Mouse (Mus musculus): Measurements from ENCODE around the gene Gm30191. TPM values are rescaled to one million over a fixed set of nuclear protein-coding genes. Genes with fewer than 3 reads are reported as not detected.

Gene Gm30191
- total and polyA plus RNA-seq, 3 experiments, result not detected

- H3K4me3 ChIP-seq (replicated peaks in 1 of 3; ENCODE audit: low read depth in 2 of 3, low read length in 2 of 3, poor library complexity in 1 of 3), result no peak overlapping the region
- dilution Hi-C loops (cut with MboI; ENCODE audit: extremely low pct_ligation_motif_present, extremely low pct_unique_long_range_greater_than_20kb, low sequenced_read_pairs) (no loop called here), in situ Hi-C loops (cut with MboI; ENCODE audit: low pct_ligation_motif_present, low pct_unique_long_range_greater_than_20kb, low sequenced_read_pairs) (no loop called here)
- no peak overlapping the region for H3K9ac ChIP-seq (ENCODE audit: insufficient read depth, low read depth)
- H3K4me2 ChIP-seq (ENCODE audit: insufficient read depth, low read depth, poor library complexity, severe bottlenecking), result no peak overlapping the region
- no peaks in the 10 kb centered on the region for H3K79me2 ChIP-seq (replicated peaks; ENCODE audit: control insufficient read depth, extremely low read depth, insufficient read depth, poor library complexity, severe bottlenecking)
- H3K4me1 ChIP-seq (ENCODE audit: control insufficient read depth in 1 of 2, insufficient read depth in 2 of 2), result peaks cover 0 to 21% of the 10 kb centered on the region in 2 experiments; a peak in 2 of 4 replicates
- H3K27me3 ChIP-seq (replicated peaks), result peaks cover 4% of the 10 kb centered on the region
- no peaks in the 10 kb centered on the region for H3K36me3 ChIP-seq (replicated peaks in 1 of 2; ENCODE audit: control insufficient read depth in 1 of 2, insufficient read depth in 1 of 2, low read length in 1 of 2)
- no peak for DNase-seq (ENCODE audit: extremely low read depth)
- TF ChIP-seq UBTF (IDR thresholded peaks at IDR 0.05; ENCODE audit: low read depth, low read length), result no peak
- TF ChIP-seq JUND (conservative IDR thresholded peaks at IDR 0.05; ENCODE audit: low read depth, low read length), result no peak
- no peak for TF ChIP-seq CTCF (conservative IDR thresholded peaks at IDR 0.05 in 1 of 2, IDR thresholded peaks at IDR 0.05 in 1 of 2; ENCODE audit: low read depth in 2 of 2, low read length in 2 of 2)
- TF ChIP-seq ETS1 (conservative IDR thresholded peaks at IDR 0.05; ENCODE audit: low read depth, low read length), result no peak
- no peak for TF ChIP-seq SMC3 (IDR thresholded peaks at IDR 0.05; ENCODE audit: low read depth, low read length)
- peaks cover 3% of the 10 kb centered on the region for H3K9me3 ChIP-seq (replicated peaks; ENCODE audit: low read length)
- H3K27ac ChIP-seq (ENCODE audit: insufficient read depth, low read depth), result no peak overlapping the region
These were observed 52.1 kb downstream of the Gm30191 start for GRCm38 (mm10) chr4:134298626-134299497.

- no peak overlapping the region for H3K4me2 ChIP-seq (ENCODE audit: insufficient read depth, low read depth, poor library complexity, severe bottlenecking)
- no peak overlapping the region for H3K9ac ChIP-seq (ENCODE audit: insufficient read depth, low read depth)
- dilution Hi-C loops (cut with MboI; ENCODE audit: extremely low pct_ligation_motif_present, extremely low pct_unique_long_range_greater_than_20kb, low sequenced_read_pairs) (no loop called here), in situ Hi-C loops (cut with MboI; ENCODE audit: low pct_ligation_motif_present, low pct_unique_long_range_greater_than_20kb, low sequenced_read_pairs) (no loop called here)
- no peak overlapping the region for H3K27ac ChIP-seq (ENCODE audit: insufficient read depth, low read depth)
- H3K36me3 ChIP-seq (replicated peaks in 1 of 2; ENCODE audit: control insufficient read depth in 1 of 2, insufficient read depth in 1 of 2, low read length in 1 of 2), result no peaks in the 10 kb centered on the region
- no peak for TF ChIP-seq PAX5 (IDR thresholded peaks at IDR 0.05; ENCODE audit: low read length)
- TF ChIP-seq POLR2AphosphoS2 (IDR thresholded peaks at IDR 0.05; ENCODE audit: low read depth, low read length), result no peak
- TF ChIP-seq CHD2 (IDR thresholded peaks at IDR 0.05; ENCODE audit: low read length), result no peak
- no peak for TF ChIP-seq RAD21 (IDR thresholded peaks at IDR 0.05; ENCODE audit: low read depth, low read length)
- no peak for TF ChIP-seq HCFC1 (IDR thresholded peaks at IDR 0.05; ENCODE audit: low read depth, low read length)
- no peak for TF ChIP-seq USF2 (conservative IDR thresholded peaks at IDR 0.05; ENCODE audit: low read depth, low read length)
- TF ChIP-seq NELFE (IDR thresholded peaks at IDR 0.05; ENCODE audit: low read depth, low read length), result no peak
- no peak for TF ChIP-seq JUND (conservative IDR thresholded peaks at IDR 0.05; ENCODE audit: low read depth, low read length)
- TF ChIP-seq JUN (IDR thresholded peaks at IDR 0.05; ENCODE audit: insufficient read depth, low read depth, low read length), result no peak
- TF ChIP-seq CHD1 (IDR thresholded peaks at IDR 0.05; ENCODE audit: low read depth, low read length), result no peak
- no peak for TF ChIP-seq NRF1 (IDR thresholded peaks at IDR 0.05; ENCODE audit: low read depth, low read length)
- no peak for TF ChIP-seq SMC3 (IDR thresholded peaks at IDR 0.05; ENCODE audit: low read depth, low read length)
- no peak for TF ChIP-seq TBP (conservative IDR thresholded peaks at IDR 0.05; ENCODE audit: low read depth, low read length)
- TF ChIP-seq BHLHE40 (IDR thresholded peaks at IDR 0.05; ENCODE audit: low read depth, low read length), result no peak
- TF ChIP-seq E2F4 (IDR thresholded peaks at IDR 0.05; ENCODE audit: insufficient replicate concordance, low read depth, low read length), result no peak
- no peak for TF ChIP-seq KAT2A (IDR thresholded peaks at IDR 0.05; ENCODE audit: insufficient replicate concordance, low read length)
- no peak for TF ChIP-seq EP300 (IDR thresholded peaks at IDR 0.05; ENCODE audit: low read length)
- no peak for DNase-seq (ENCODE audit: extremely low read depth)
- no peaks in the 10 kb centered on the region for H3K27me3 ChIP-seq (replicated peaks)
- H3K4me3 ChIP-seq (replicated peaks in 1 of 3; ENCODE audit: low read depth in 2 of 3, low read length in 2 of 3, poor library complexity in 1 of 3), result no peak overlapping the region
- no peaks in the 10 kb centered on the region for H3K79me2 ChIP-seq (replicated peaks; ENCODE audit: control insufficient read depth, extremely low read depth, insufficient read depth, poor library complexity, severe bottlenecking)
- peaks cover 0 to 21% of the 10 kb centered on the region in 2 experiments; a peak in 2 of 4 replicates for H3K4me1 ChIP-seq (ENCODE audit: control insufficient read depth in 1 of 2, insufficient read depth in 2 of 2)
- H3K9me3 ChIP-seq (replicated peaks; ENCODE audit: low read length), result peaks cover 3% of the 10 kb centered on the region
These were observed 52.7 kb downstream of the Gm30191 start for GRCm38 (mm10) chr4:134299498-134299810.

Other genes starting within 250 kb of the Gm30191 start
Only the 20 nearest of the 21 such genes appear.
- gene Dhdds, start 246.0 kb upstream of the Gm30191 start, total RNA-seq (2012; rRNA removed), result 26.0 and 29.4 TPM in 2 replicates
- 12.9 TPM in 2 replicates for gene Dhdds, start 246.0 kb upstream of the Gm30191 start, total RNA-seq (2014; rRNA removed)
- gene Dhdds, start 246.0 kb upstream of the Gm30191 start, polyA plus RNA-seq (2012; ENCODE audit: insufficient read length, low read depth), result 33.1 and 34.5 TPM in 2 replicates
- gene Lin28a, start 228.1 kb upstream of the Gm30191 start, total RNA-seq (2012; rRNA removed), result 0.04 and 0.08 TPM in 2 replicates
- not detected in 2 replicates for gene Lin28a, start 228.1 kb upstream of the Gm30191 start, total RNA-seq (2014; rRNA removed)
- not detected in 2 replicates for gene Lin28a, start 228.1 kb upstream of the Gm30191 start, polyA plus RNA-seq (2012; ENCODE audit: insufficient read length, low read depth)
- not detected in 2 replicates for gene Zfp683, start 193.1 kb upstream of the Gm30191 start, total RNA-seq (2012; rRNA removed)
- not detected in 2 replicates for gene Zfp683, start 193.1 kb upstream of the Gm30191 start, total RNA-seq (2014; rRNA removed)
- 0.16 TPM in 1 of 2 replicates, not detected in the other for gene Zfp683, start 193.1 kb upstream of the Gm30191 start, polyA plus RNA-seq (2012; ENCODE audit: insufficient read length, low read depth)
- gene Crybg2, start 186.1 kb upstream of the Gm30191 start, total RNA-seq (2012; rRNA removed), result 9.2 and 10.6 TPM in 2 replicates
- 3.0 and 3.6 TPM in 2 replicates for gene Crybg2, start 186.1 kb upstream of the Gm30191 start, total RNA-seq (2014; rRNA removed)
- 15.6 and 15.9 TPM in 2 replicates for gene Crybg2, start 186.1 kb upstream of the Gm30191 start, polyA plus RNA-seq (2012; ENCODE audit: insufficient read length, low read depth)
- 2,306 and 3,109 TPM in 2 replicates for gene Cd52, start 151.9 kb upstream of the Gm30191 start, total RNA-seq (2012; rRNA removed)
- gene Cd52, start 151.9 kb upstream of the Gm30191 start, total RNA-seq (2014; rRNA removed), result 4,323 and 5,448 TPM in 2 replicates
- gene Cd52, start 151.9 kb upstream of the Gm30191 start, polyA plus RNA-seq (2012; ENCODE audit: insufficient read length, low read depth), result 1,849 and 1,886 TPM in 2 replicates
- 12.3 and 18.8 TPM in 2 replicates for gene Ubxn11, start 144.4 kb upstream of the Gm30191 start, total RNA-seq (2012; rRNA removed)
- 6.0 and 6.6 TPM in 2 replicates for gene Ubxn11, start 144.4 kb upstream of the Gm30191 start, total RNA-seq (2014; rRNA removed)
- 35.9 and 38.8 TPM in 2 replicates for gene Ubxn11, start 144.4 kb upstream of the Gm30191 start, polyA plus RNA-seq (2012; ENCODE audit: insufficient read length, low read depth)
- gene Sh3bgrl3, start 118.1 kb upstream of the Gm30191 start, total RNA-seq (2012; rRNA removed), result 151 and 153 TPM in 2 replicates
- gene Sh3bgrl3, start 118.1 kb upstream of the Gm30191 start, total RNA-seq (2014; rRNA removed), result 104 and 128 TPM in 2 replicates
- 289 and 362 TPM in 2 replicates for gene Sh3bgrl3, start 118.1 kb upstream of the Gm30191 start, polyA plus RNA-seq (2012; ENCODE audit: insufficient read length, low read depth)
- gene Cep85, start 59.8 kb upstream of the Gm30191 start, total RNA-seq (2012; rRNA removed), result 24.4 and 24.9 TPM in 2 replicates
- 29.4 and 32.8 TPM in 2 replicates for gene Cep85, start 59.8 kb upstream of the Gm30191 start, total RNA-seq (2014; rRNA removed)
- 28.3 and 32.8 TPM in 2 replicates for gene Cep85, start 59.8 kb upstream of the Gm30191 start, polyA plus RNA-seq (2012; ENCODE audit: insufficient read length, low read depth)
- not detected in 2 replicates for gene Gm7534, start 43.9 kb upstream of the Gm30191 start, total RNA-seq (2012; rRNA removed)
- not detected in 2 replicates for gene Gm7534, start 43.9 kb upstream of the Gm30191 start, total RNA-seq (2014; rRNA removed)
- gene Gm7534, start 43.9 kb upstream of the Gm30191 start, polyA plus RNA-seq (2012; ENCODE audit: insufficient read length, low read depth), result not detected in 2 replicates
- gene Catsper4, start 19.6 kb upstream of the Gm30191 start, total RNA-seq (2012; rRNA removed), result not detected in 2 replicates
- not detected in 2 replicates for gene Catsper4, start 19.6 kb upstream of the Gm30191 start, total RNA-seq (2014; rRNA removed)
- not detected in 2 replicates for gene Catsper4, start 19.6 kb upstream of the Gm30191 start, polyA plus RNA-seq (2012; ENCODE audit: insufficient read length, low read depth)
- 0.08 and 0.13 TPM in 2 replicates for gene Cnksr1, start 8.5 kb upstream of the Gm30191 start, total RNA-seq (2012; rRNA removed)
- gene Cnksr1, start 8.5 kb upstream of the Gm30191 start, total RNA-seq (2014; rRNA removed), result not detected in 2 replicates
- 0.16 TPM in 1 of 2 replicates, not detected in the other for gene Cnksr1, start 8.5 kb upstream of the Gm30191 start, polyA plus RNA-seq (2012; ENCODE audit: insufficient read length, low read depth)
- gene E130218I03Rik, start 3.3 kb upstream of the Gm30191 start, total RNA-seq (2012; rRNA removed), result 2.9 TPM in 2 replicates
- 0.43 TPM in 1 of 2 replicates, not detected in the other for gene E130218I03Rik, start 3.3 kb upstream of the Gm30191 start, total RNA-seq (2014; rRNA removed)
- gene E130218I03Rik, start 3.3 kb upstream of the Gm30191 start, polyA plus RNA-seq (2012; ENCODE audit: insufficient read length, low read depth), result 1.6 and 2.5 TPM in 2 replicates
- 29.1 and 32.3 TPM in 2 replicates for gene Zfp593, start 1.3 kb upstream of the Gm30191 start, total RNA-seq (2012; rRNA removed)
- gene Zfp593, start 1.3 kb upstream of the Gm30191 start, total RNA-seq (2014; rRNA removed), result 31.2 and 34.7 TPM in 2 replicates
- 27.9 and 28.9 TPM in 2 replicates for gene Zfp593, start 1.3 kb upstream of the Gm30191 start, polyA plus RNA-seq (2012; ENCODE audit: insufficient read length, low read depth)
- gene Grrp1, start 7.2 kb downstream of the Gm30191 start, total RNA-seq (2012; rRNA removed), result not detected in 2 replicates
- gene Grrp1, start 7.2 kb downstream of the Gm30191 start, total RNA-seq (2014; rRNA removed), result not detected in 2 replicates
- gene Grrp1, start 7.2 kb downstream of the Gm30191 start, polyA plus RNA-seq (2012; ENCODE audit: insufficient read length, low read depth), result not detected in 2 replicates
- gene Pdik1l, start 41.0 kb downstream of the Gm30191 start, total RNA-seq (2012; rRNA removed), result 14.6 and 16.1 TPM in 2 replicates
- 13.7 and 14.8 TPM in 2 replicates for gene Pdik1l, start 41.0 kb downstream of the Gm30191 start, total RNA-seq (2014; rRNA removed)
- gene Pdik1l, start 41.0 kb downstream of the Gm30191 start, polyA plus RNA-seq (2012; ENCODE audit: insufficient read length, low read depth), result 12.1 and 15.6 TPM in 2 replicates
- 0.25 TPM in 1 of 2 replicates, not detected in the other for gene Trim63, start 68.2 kb downstream of the Gm30191 start, total RNA-seq (2012; rRNA removed)
- 0.16 TPM in 1 of 2 replicates, not detected in the other for gene Trim63, start 68.2 kb downstream of the Gm30191 start, total RNA-seq (2014; rRNA removed)
- gene Trim63, start 68.2 kb downstream of the Gm30191 start, polyA plus RNA-seq (2012; ENCODE audit: insufficient read length, low read depth), result 0.38 and 0.49 TPM in 2 replicates
- gene Slc30a2, start 96.2 kb downstream of the Gm30191 start, total RNA-seq (2012; rRNA removed), result 8.9 and 9.7 TPM in 2 replicates
- gene Slc30a2, start 96.2 kb downstream of the Gm30191 start, total RNA-seq (2014; rRNA removed), result 4.5 and 5.1 TPM in 2 replicates
- gene Slc30a2, start 96.2 kb downstream of the Gm30191 start, polyA plus RNA-seq (2012; ENCODE audit: insufficient read length, low read depth), result 22.4 and 23.6 TPM in 2 replicates
- 1.0 and 4.5 TPM in 2 replicates for gene Extl1, start 136.9 kb downstream of the Gm30191 start, total RNA-seq (2012; rRNA removed)
- 0.36 and 0.54 TPM in 2 replicates for gene Extl1, start 136.9 kb downstream of the Gm30191 start, total RNA-seq (2014; rRNA removed)
- gene Extl1, start 136.9 kb downstream of the Gm30191 start, polyA plus RNA-seq (2012; ENCODE audit: insufficient read length, low read depth), result 1.6 TPM in 2 replicates
- gene Pafah2, start 149.4 kb downstream of the Gm30191 start, total RNA-seq (2012; rRNA removed), result 10.5 and 10.7 TPM in 2 replicates
- gene Pafah2, start 149.4 kb downstream of the Gm30191 start, total RNA-seq (2014; rRNA removed), result 8.9 and 10.6 TPM in 2 replicates
- gene Pafah2, start 149.4 kb downstream of the Gm30191 start, polyA plus RNA-seq (2012; ENCODE audit: insufficient read length, low read depth), result 9.1 and 10.4 TPM in 2 replicates
- gene Stmn1, start 221.4 kb downstream of the Gm30191 start, total RNA-seq (2012; rRNA removed), result 39.4 and 48.0 TPM in 2 replicates
- gene Stmn1, start 221.4 kb downstream of the Gm30191 start, total RNA-seq (2014; rRNA removed), result 31.2 and 33.6 TPM in 2 replicates
- 34.7 and 38.3 TPM in 2 replicates for gene Stmn1, start 221.4 kb downstream of the Gm30191 start, polyA plus RNA-seq (2012; ENCODE audit: insufficient read length, low read depth)

Data from CH12.LX (cell line).